Mouse (Mus musculus): ENCODE data around the gene Cse1l.

- no peak for TF ChIP-seq POLR2A (IDR thresholded peaks at IDR 0.05; ENCODE audit: borderline replicate concordance, extremely low read depth, insufficient read depth, insufficient read length, poor library complexity, severe bottlenecking)
- TF ChIP-seq CTCF (IDR thresholded peaks at IDR 0.05; ENCODE audit: borderline replicate concordance, extremely low read depth, insufficient read depth, insufficient read length), result no peak
Measured at GRCm38 (mm10) chr2:166906523-166907182, 813 bp downstream of the Cse1l start.

All from brain, embryonic 14.5 days (tissue).